Mouse (Mus musculus): ENCODE measurements around the gene Ogg1.

The Ogg1 gene

GRCm38 (mm10) chr6:113326533-113327315, at the start of gene Ogg1:
Ogg1 (plus strand) TSS chr6:113326972.
- DNase-seq (ENCODE audit: low spot score in 2 of 2): peak; percentile 97 to 99

- DNase-seq (ENCODE audit: low spot score in 2 of 2): no peak
Observed at GRCm38 (mm10) chr6:113281676-113282075, 45.1 kb upstream of the Ogg1 start.

GRCm38 (mm10) chr6:113282101-113282802, 44.5 kb upstream of the Ogg1 start, which contains the start of gene Cpne9:
Cpne9 (plus strand) TSS chr6:113282307.
- peak in 1 of 2 experiments; percentile 23 for DNase-seq (ENCODE audit: low spot score in 2 of 2)

GRCm38 (mm10) chr6:113282969-113283368, 43.8 kb upstream of the Ogg1 start:
- DNase-seq (ENCODE audit: low spot score in 2 of 2): no peak

GRCm38 (mm10) chr6:113283500-113283899, 43.3 kb upstream of the Ogg1 start:
- no peak for DNase-seq (ENCODE audit: low spot score in 2 of 2)

GRCm38 (mm10) chr6:113284931-113285330, 41.8 kb upstream of the Ogg1 start:
- no peak for DNase-seq (ENCODE audit: low spot score in 2 of 2)

- no peak for DNase-seq (ENCODE audit: low spot score in 2 of 2)
Observed at GRCm38 (mm10) chr6:113286316-113286715, 40.5 kb upstream of the Ogg1 start.

- DNase-seq (ENCODE audit: low spot score in 2 of 2): no peak
Observed at GRCm38 (mm10) chr6:113287236-113287635, 39.5 kb upstream of the Ogg1 start.

- no peak for DNase-seq (ENCODE audit: low spot score in 2 of 2)
Observed at GRCm38 (mm10) chr6:113289346-113289745, 37.4 kb upstream of the Ogg1 start.

- no peak for DNase-seq (ENCODE audit: low spot score in 2 of 2)
Observed at GRCm38 (mm10) chr6:113290346-113290745, 36.4 kb upstream of the Ogg1 start.

- no peak for DNase-seq (ENCODE audit: low spot score in 2 of 2)
Observed at GRCm38 (mm10) chr6:113292938-113293337, 33.8 kb upstream of the Ogg1 start.

GRCm38 (mm10) chr6:113296046-113296445, 30.7 kb upstream of the Ogg1 start:
- no peak for DNase-seq (ENCODE audit: low spot score in 2 of 2)

- no peak for DNase-seq (ENCODE audit: low spot score in 2 of 2)
Observed at GRCm38 (mm10) chr6:113296639-113297038, 30.1 kb upstream of the Ogg1 start.

GRCm38 (mm10) chr6:113301350-113301749, 25.4 kb upstream of the Ogg1 start:
- DNase-seq (ENCODE audit: low spot score in 2 of 2): no peak

- DNase-seq (ENCODE audit: low spot score in 2 of 2): peak in 1 of 2 experiments; percentile 45
Observed at GRCm38 (mm10) chr6:113302258-113302657, 24.5 kb upstream of the Ogg1 start.

- peak; percentile 98 to 100 for DNase-seq (ENCODE audit: low spot score in 2 of 2)
Observed at GRCm38 (mm10) chr6:113306322-113306985, 20.3 kb upstream of the Ogg1 start.

GRCm38 (mm10) chr6:113306986-113307349, 19.8 kb upstream of the Ogg1 start, which contains the start of gene Brpf1:
Brpf1 (plus strand) TSS chr6:113307137.
- peak in 1 of 2 experiments; percentile 70 for DNase-seq (ENCODE audit: low spot score in 2 of 2)

GRCm38 (mm10) chr6:113307481-113308121, 19.2 kb upstream of the Ogg1 start:
- peak; percentile 44 to 47 for DNase-seq (ENCODE audit: low spot score in 2 of 2)

GRCm38 (mm10) chr6:113308141-113308540, 18.6 kb upstream of the Ogg1 start:
- DNase-seq (ENCODE audit: low spot score in 2 of 2): peak in 1 of 2 experiments; percentile 21

- DNase-seq (ENCODE audit: low spot score in 2 of 2): no peak
Observed at GRCm38 (mm10) chr6:113315972-113316371, 10.8 kb upstream of the Ogg1 start.

GRCm38 (mm10) chr6:113329396-113329795, 2.6 kb downstream of the Ogg1 start:
- DNase-seq (ENCODE audit: low spot score in 2 of 2): no peak

- DNase-seq (ENCODE audit: low spot score in 2 of 2): peak; percentile 18 to 24
Observed at GRCm38 (mm10) chr6:113330547-113330946, 3.8 kb downstream of the Ogg1 start.
